Mouse (Mus musculus) kidney, adult 18-20 months (tissue): ENCODE measurements around the gene Coch.
"Not testable (repeated sequence)": the region's sequence is repeated elsewhere in the genome, so short reads cannot be mapped to it uniquely, and the experiment has no call there.

ENCODE experiments used
- DNase-seq: peaks from one replicate; pipeline ENCODE4 v3.0.0; 2021

The Coch gene

DNA sequence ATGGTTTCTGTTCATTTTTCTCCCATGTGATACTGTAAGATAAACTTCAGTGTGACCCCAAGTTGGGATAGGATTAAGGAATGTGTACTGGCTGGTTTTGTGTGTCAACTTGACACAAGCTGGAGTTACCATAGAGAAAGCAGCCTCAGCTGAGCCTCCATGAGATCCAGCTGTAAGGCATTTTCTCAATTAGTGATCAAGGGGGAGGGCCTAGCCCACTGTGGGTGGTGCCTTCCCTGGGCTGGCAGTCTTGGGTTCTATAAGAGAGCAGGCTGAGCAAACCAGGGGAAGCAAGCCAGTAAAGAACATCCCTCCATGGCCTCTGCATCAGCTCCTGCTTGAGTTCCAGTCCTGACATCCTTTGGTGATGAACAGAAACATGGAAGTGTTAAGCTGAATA, 56.3 kb downstream of the Coch start:
- not testable (repeated sequence) for DNase-seq
